Mouse (Mus musculus) retina, adult 2 months (tissue): ENCODE data around the gene Cnpy2.
A peak's percentile ranks its signal among the peaks of the same experiment; 100 is the strongest.
"Not testable (repeated sequence)": the region's sequence is repeated elsewhere in the genome, so short reads cannot be mapped to it uniquely, and the experiment has no call there.

Source experiments
- DNase-seq: peaks from one replicate; pipeline ENCODE4 v3.0.0-alpha.2; 2012; ENCODE audit warnings: low read depth, low spot score

Gene Cnpy2

GRCm38 (mm10) chr10:128322141-128323108 lies at the start of gene Cnpy2:
Gene Cnpy2, plus strand, starts transcription at chr10:128322459.
- DNase-seq: peak; percentile 63

DNA sequence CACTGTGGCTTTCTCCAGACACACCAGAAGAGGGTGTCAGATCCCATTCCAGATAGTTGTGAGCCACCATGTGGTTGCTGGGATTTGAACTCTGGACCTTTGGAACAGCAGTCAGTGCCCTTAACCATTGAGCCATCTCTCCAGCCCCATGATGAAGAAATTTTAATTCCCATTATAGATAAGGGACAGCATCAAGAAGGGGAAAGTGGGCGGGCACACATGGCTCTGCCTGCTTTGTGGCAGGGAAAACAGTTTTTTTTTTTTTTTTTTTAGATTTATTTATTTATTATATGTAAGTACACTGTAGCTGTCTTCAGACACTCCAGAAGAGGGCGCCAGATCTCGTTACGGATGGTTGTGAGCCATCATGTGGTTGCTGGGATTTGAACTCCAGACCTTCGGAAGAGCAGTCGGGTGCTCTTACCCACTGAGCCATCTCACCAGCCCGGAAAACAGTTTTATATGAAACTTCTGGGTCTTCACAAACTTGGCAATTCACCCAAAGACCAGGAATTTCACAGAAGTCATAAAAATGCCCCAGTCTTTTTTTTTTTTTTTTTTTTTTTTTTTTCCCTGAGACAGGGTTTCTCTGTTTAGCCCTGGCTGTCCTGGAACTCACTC lies 49.3 kb upstream of the Cnpy2 start:
- not testable (repeated sequence) for DNase-seq

GRCm38 (mm10) chr10:128275374-128275773 lies 46.9 kb upstream of the Cnpy2 start:
- DNase-seq: not testable (repeated sequence)

GRCm38 (mm10) chr10:128278158-128278557 lies 44.1 kb upstream of the Cnpy2 start:
- no peak for DNase-seq

DNA sequence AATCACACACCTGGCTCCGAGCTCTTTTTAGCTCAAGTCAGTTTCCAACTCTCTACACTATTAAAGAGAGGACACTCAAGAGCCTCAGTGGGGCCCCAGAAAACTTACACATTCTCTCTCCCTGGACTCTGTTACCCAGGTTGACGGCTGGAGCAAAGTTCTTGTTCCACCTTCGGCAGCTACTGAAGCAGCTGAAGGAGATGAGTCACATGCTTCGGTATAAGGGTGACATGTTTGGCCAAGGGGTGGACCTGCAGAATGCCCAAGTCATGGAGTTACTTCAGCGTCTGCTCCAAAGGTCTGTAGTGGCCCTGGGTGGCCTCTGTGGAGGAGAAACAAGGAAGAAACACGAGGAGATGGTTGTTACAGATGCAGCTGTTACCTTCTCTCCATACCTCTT lies 41.3 kb upstream of the Cnpy2 start:
- no peak for DNase-seq

DNA sequence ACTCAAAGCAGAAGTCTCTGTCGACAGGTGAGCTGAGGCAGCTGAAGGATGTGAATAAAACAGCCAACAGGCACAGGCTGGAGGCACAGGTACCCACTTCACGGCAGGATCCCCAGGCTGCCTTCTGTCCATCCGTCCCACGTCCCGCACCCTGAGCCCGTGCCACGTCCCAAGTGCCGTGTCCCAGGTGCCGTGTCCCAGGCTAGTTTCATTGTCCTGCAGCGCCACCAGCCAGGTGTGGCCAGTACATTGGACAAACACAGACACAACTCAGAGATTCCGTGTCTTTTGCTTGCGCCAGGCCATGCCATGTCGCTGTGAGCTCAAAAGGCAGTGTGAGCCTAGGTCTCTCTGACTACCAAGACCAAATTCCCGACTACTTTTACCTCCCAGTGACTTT lies 40.6 kb upstream of the Cnpy2 start:
- no peak for DNase-seq

GRCm38 (mm10) chr10:128282886-128283450 lies 39.3 kb upstream of the Cnpy2 start:
- no peak for DNase-seq

DNA sequence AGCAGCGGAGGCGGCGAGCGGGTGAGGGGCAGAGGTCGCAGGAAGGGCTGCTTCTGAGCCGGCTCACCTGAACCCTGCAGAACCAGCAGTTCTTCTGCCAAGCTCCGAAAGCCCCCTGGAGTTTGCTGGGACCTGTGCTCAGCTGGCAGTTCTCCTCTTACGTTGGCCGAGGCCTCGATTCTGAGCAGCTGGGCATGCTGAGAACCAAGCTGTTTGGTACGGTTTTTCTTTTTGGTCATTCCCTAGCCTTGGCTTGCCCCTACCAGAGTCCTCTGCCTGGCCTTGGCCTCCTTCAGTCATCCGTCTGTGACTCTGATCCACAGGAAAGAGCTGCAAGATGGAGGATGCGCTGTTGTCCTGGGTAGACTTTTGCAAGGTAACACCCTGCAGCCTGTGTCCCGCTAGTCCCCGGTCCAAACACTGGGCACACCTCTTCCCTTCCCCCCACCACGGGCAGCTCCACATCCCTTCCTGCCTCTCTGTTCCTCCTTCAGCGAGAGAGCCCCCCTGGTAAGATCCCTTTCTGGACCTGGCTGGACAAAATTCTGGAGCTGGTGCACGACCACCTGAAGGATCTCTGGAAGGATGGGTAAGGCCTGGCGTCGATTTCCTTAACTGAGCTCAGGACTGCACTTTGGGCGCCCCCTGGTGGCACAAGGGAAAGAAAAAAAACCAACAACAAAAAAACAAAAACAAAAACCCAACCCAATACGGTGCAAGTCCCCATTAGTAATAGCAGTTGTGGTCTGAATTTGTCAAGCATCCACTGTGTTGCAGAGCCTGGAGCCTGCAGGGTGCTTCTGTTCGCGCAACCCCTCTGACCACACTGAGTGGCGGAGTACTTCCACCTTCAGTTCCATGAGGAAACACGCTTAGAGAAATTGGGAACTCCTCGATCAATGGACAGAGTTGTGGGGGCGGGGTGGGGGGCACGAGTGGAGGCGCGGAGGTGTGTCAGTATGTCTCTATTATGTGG lies 38.4 kb upstream of the Cnpy2 start:
- DNase-seq: peak; percentile 39

DNA sequence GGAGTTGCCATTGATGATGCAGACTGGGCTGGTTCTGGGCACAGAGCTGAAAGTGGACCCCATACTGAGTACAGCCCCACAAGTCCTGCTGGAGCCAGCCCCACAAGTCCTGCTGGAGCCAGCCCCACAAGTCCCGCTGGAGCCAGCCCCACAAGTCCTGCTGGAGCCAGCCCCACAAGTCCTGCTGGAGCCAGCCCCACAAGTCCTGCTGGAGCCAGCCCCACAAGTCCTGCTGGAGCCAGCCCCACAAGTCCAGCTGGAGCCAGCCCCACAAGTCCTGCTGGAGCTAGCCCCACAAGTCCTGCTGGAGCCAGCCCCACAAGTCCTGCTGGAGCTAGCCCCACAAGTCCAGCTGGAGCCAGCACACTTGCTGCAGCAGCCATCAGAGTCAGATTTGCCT lies 31.7 kb upstream of the Cnpy2 start:
- DNase-seq: not testable (repeated sequence)

- DNase-seq: no peak
Observed at GRCm38 (mm10) chr10:128296370-128297090, 25.7 kb upstream of the Cnpy2 start.

DNA sequence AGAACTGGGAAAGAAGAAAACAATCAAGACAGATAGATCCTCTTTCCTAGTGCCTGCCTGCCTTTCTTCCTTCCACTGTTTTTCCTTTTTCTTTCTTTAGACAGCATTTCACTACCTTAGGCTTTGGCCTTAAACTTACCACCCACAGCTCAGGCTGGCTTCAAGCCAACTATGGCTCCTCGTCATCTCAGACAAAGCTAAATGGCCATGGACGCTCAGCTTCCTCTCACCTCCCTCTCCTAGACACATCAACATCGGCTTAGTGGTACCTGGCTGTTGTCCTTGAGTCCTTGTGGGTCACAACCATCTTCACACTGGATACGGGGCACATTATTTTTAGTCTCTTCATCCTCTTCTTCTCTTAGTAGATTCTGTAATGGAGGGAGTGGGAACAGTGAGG lies 25.0 kb upstream of the Cnpy2 start:
- no peak for DNase-seq

DNA sequence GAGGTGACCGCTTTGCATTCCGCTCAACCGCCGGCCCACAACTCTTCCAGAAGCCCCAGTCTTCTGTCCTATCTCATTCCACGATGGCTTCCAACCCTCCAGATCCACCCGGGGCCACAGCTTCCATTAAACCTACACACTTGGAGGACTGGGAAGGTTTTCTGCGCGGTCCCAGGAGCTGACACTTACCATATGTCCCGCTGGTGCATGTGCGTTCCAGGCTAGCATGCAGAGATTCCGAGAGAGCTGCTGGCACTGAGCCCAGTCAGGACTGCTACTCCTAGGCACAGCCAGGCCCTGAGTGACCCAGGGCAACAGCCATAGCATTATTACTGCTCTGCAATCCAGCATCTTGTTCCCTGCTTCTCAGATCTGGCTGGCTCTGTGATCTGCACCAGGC lies 24.6 kb upstream of the Cnpy2 start:
- DNase-seq: no peak

GRCm38 (mm10) chr10:128298243-128298642 lies 24.0 kb upstream of the Cnpy2 start:
- no peak for DNase-seq

- no peak for DNase-seq
Observed at GRCm38 (mm10) chr10:128298702-128299171, 23.5 kb upstream of the Cnpy2 start, which contains the start of gene Il23a. Gene Il23a, minus strand, starts transcription at chr10:128298752.

GRCm38 (mm10) chr10:128302357-128302756 lies 19.9 kb upstream of the Cnpy2 start:
- DNase-seq: no peak

DNA sequence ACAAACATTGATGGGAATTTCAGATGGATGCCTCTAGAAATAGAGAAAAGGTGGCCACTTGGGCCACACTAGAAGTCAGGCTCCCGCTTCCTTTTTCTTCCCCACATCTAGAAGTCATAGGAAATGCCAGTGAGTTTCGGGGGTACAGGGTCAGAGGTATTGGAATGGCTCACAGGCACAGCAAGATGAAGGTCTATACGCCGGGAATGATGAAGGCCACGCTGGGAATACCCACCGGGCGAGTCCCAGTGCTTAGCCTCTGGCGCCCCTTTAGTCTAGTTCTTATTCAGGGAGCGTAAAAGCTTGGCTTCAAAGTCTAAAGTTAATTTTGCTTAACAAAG lies 19.5 kb upstream of the Cnpy2 start:
- no peak for DNase-seq

DNA sequence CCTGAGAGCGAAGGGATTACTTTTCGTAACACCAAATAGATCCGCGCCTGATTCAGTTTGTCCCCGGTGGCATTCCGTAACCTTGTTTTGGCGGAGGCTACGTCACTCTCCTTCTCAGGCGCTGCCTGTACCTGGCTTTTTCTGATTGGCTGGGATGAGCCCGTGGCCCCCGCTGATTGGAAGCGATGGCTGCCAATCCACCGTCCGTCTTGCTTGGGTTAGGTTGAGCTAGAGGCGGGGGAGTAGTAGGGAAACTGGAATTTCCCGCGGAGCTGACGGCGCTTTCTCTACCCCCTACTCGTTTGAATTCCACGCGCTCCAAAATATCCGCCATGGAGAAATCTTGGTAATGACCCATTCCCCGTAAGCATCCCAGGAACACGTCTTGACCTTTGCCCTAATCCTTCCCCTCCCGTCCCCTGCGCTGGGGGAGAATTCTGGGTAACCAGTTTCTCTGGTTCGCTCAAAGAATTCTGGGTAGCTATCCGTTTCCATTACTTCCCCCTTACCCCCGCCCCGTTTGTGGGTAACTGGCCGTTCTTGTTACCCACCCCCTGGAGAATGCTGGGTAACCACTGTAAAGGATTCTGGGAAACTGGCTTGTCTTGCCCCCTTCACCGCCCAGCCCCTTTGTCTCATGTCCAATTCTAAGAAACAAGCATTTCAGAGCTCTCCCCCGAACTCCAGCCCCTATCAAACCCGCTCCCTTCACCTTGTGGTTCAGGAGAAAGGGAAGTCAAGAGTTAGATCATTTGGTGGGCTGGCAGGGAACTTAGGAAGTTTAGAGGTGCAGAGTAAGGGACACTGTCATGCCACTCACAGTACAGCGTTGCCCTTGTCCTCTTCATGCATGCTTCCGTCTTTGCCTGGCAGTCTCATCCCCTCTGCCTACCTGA lies 18.9 kb upstream of the Cnpy2 start, which contains the start of gene Pan2:
Pan2 (plus strand) TSS at position 210 of the 896 bp plus-strand sequence.
- DNase-seq: peak; percentile 100

DNA sequence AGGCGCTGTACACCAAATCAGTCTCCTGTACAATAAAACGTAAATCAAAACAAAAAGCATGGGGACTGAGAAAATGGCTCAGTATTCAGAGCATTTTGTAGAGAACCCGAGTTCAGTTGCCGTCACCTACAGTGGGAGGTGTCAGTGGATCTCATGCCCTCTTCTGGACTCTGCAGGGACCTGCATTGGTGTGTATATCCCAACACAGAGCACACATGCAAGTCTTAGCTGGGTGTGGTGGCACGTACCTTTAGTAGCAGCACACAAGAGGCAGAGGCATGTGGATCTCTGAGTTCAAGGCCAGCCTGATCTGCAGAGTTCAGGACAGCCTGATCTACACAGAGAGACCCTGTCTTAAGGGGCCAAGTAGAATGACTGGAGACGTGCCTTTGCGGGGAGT lies 12.6 kb upstream of the Cnpy2 start:
- DNase-seq: no peak

DNA sequence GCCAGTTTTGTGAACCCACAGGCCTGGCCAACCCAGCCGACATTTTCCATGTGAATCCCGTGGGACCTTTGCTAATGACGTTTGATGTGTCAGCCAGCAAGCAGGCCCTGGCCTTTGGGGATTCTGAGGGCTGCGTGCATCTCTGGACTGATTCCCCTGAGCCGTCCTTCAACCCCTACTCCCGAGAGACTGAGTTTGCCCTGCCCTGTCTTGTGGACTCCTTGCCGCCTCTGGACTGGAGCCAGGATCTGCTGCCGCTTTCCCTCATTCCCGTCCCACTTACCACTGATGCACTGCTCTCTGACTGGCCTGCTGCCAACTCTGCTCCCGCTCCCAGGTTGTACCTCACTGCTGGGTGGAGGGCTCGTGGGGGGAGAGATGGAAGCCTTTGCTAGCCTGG lies 12.1 kb upstream of the Cnpy2 start:
- DNase-seq: no peak
